Mouse (Mus musculus) forebrain, embryonic 16.5 days (tissue): ENCODE measurements around the gene Calcrl. TPM values are rescaled to one million over a fixed set of nuclear protein-coding genes. Genes with fewer than 3 reads are reported as not detected.
A peak's percentile ranks its signal among the peaks of the same experiment; 100 is the strongest.

Experiments used
- ATAC-seq: fragments of 200-750 bp; cut with Nextera tagmentation; 2 replicates; pipeline ENCODE4 v1.8.0; 2017; ENCODE audit warnings: mild to moderate bottlenecking, moderate library complexity
- H3K27ac ChIP-seq: fragments of 300-500 bp; sonication (generic); 2 replicates; pipeline ENCODE4 v1.5.1; 2014; ENCODE audit warnings: low read length, control low read depth
- H3K27me3 ChIP-seq: fragments of 300-500 bp; sonication (generic); replicated peaks from 2 replicates; pipeline ENCODE4 v1.6.1; 2014; ENCODE audit warnings: low read length; ENCODE audit not compliant: control insufficient read depth, insufficient read depth
- H3K36me3 ChIP-seq: fragments of 300-500 bp; sonication (generic); 2 replicates; pipeline ENCODE4 v1.6.1; 2014; ENCODE audit not compliant: control insufficient read depth, insufficient read depth
- H3K4me1 ChIP-seq: fragments of 300-500 bp; sonication (generic); replicated peaks from 2 replicates; pipeline ENCODE4 v1.6.1; 2014; ENCODE audit warnings: low read length; ENCODE audit not compliant: control insufficient read depth, insufficient read depth
- H3K4me2 ChIP-seq: fragments of 300-500 bp; sonication (generic); 2 replicates; pipeline ENCODE4 v1.6.1; 2014; ENCODE audit warnings: mild to moderate bottlenecking, low read length, control low read depth
- H3K4me3 ChIP-seq: fragments of 300-500 bp; sonication (generic); replicated peaks from 2 replicates; pipeline ENCODE4 v1.5.1; 2014; ENCODE audit warnings: mild to moderate bottlenecking, low read length, control low read depth
- H3K9ac ChIP-seq: fragments of 300-500 bp; sonication (generic); replicated peaks from 2 replicates; pipeline ENCODE4 v1.6.1; 2014; ENCODE audit warnings: low read depth, low read length, control low read depth
- H3K9me3 ChIP-seq: fragments of 300-500 bp; sonication (generic); 2 replicates; pipeline ENCODE4 v1.6.1; 2016; ENCODE audit warnings: low read length; ENCODE audit not compliant: control insufficient read depth
- WGBS: fragments of 180-500 bp; shearing (Covaris S2); extraction: QIAGEN DNeasy Blood & Tissue Kit; methylation state at CpG from one replicate; pipeline ENCODE4 v1.1.7; 2014; 5-methylcytosine and 5-hydroxymethylcytosine counted together
- polyA plus RNA-seq: library from polyadenylated mRNA; unstranded; fragments of >200 nt; fragmentation: Nextera tagmentation; extraction: Ambion mirVana; gene quantifications from 2 replicates; pipeline ENCODE4 v1.2.1, GENCODE M21; 2015

The Calcrl gene
- polyA plus RNA-seq: 5.8 and 8.2 TPM in 2 replicates

GRCm38 (mm10) chr2:84425138-84425537 lies at the start of gene Calcrl:
Calcrl (minus strand) TSS chr2:84425411.
- peak within 1 kb of the TSS; percentile 49; the same call in 1 of the 2 replicates for H3K9ac ChIP-seq
- WGBS: under 1% methylated on average over 10 of the region's 10 CpGs
- H3K4me3 ChIP-seq: peak within 1 kb of the TSS; percentile 33
- no peaks in the 10 kb centered on the region for H3K9me3 ChIP-seq
- no peaks in the 10 kb centered on the region for H3K36me3 ChIP-seq
- H3K27ac ChIP-seq: no peak within 1 kb of the TSS
- no peaks in the 10 kb centered on the region for H3K27me3 ChIP-seq
- H3K4me2 ChIP-seq: peak within 1 kb of the TSS; percentile 52
- H3K4me1 ChIP-seq: no peaks in the 10 kb centered on the region
- ATAC-seq: peak; percentile 63

DNA sequence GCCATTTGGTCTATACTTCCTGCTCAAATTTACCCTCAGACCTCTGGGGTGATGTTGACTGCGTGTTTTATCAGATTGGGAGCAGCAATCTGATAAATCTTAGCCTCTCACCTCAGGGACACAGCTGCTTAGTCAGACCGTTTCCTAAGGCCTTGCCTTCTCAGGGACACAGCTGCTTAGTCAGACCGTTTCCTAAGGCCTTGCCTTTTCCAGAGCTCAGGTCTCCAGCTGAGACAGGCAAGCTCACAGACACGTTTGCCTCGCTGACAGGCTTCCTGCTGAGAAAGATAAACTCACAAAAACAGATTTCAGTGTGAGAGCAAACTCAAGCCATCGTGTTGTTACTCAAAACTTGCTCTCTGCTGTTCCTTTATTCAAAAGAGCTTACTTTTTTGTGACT lies 49.4 kb upstream of the Calcrl start:
- no peak overlapping the region for H3K4me2 ChIP-seq
- no peaks in the 10 kb centered on the region for H3K27me3 ChIP-seq
- H3K4me3 ChIP-seq: no peak overlapping the region
- H3K9ac ChIP-seq: no peak overlapping the region
- WGBS: 12% methylated on average over 6 of the region's 6 CpGs
- H3K27ac ChIP-seq: no peak overlapping the region
- H3K36me3 ChIP-seq: no peaks in the 10 kb centered on the region
- H3K9me3 ChIP-seq: no peaks in the 10 kb centered on the region
- ATAC-seq: no peak
- H3K4me1 ChIP-seq: no peaks in the 10 kb centered on the region

GRCm38 (mm10) chr2:84473941-84474530 lies 48.8 kb upstream of the Calcrl start:
- no peaks in the 10 kb centered on the region for H3K4me1 ChIP-seq
- no peak overlapping the region for H3K4me2 ChIP-seq
- no peak for ATAC-seq
- H3K27me3 ChIP-seq: no peaks in the 10 kb centered on the region
- 80% methylated on average over 14 of the region's 14 CpGs for WGBS
- no peaks in the 10 kb centered on the region; the same call in 1 of the 2 replicates for H3K9me3 ChIP-seq
- no peaks in the 10 kb centered on the region for H3K36me3 ChIP-seq
- no peak overlapping the region for H3K9ac ChIP-seq
- H3K4me3 ChIP-seq: no peak overlapping the region
- H3K27ac ChIP-seq: no peak overlapping the region

GRCm38 (mm10) chr2:84467391-84467790 lies 42.2 kb upstream of the Calcrl start:
- ATAC-seq: no peak
- H3K4me2 ChIP-seq: no peak overlapping the region

GRCm38 (mm10) chr2:84464956-84465355 lies 39.7 kb upstream of the Calcrl start:
- no peak overlapping the region for H3K9ac ChIP-seq
- no peak overlapping the region for H3K4me3 ChIP-seq
- H3K36me3 ChIP-seq: no peaks in the 10 kb centered on the region
- no peaks in the 10 kb centered on the region for H3K4me1 ChIP-seq
- no peak overlapping the region for H3K4me2 ChIP-seq
- H3K27me3 ChIP-seq: no peaks in the 10 kb centered on the region
- no peak overlapping the region for H3K27ac ChIP-seq
- H3K9me3 ChIP-seq: no peaks in the 10 kb centered on the region; the same call in 1 of the 2 replicates
- 58% methylated on average over 7 of the region's 7 CpGs for WGBS
- ATAC-seq: no peak

More at GRCm38 (mm10) chr2:84467391-84467790, 42.2 kb upstream of the Calcrl start:
- no peak overlapping the region for H3K27ac ChIP-seq
- no peaks in the 10 kb centered on the region; the same call in 1 of the 2 replicates for H3K9me3 ChIP-seq
- WGBS: 86% methylated on average over 4 of the region's 4 CpGs
- no peaks in the 10 kb centered on the region for H3K4me1 ChIP-seq
- no peaks in the 10 kb centered on the region for H3K36me3 ChIP-seq
- H3K9ac ChIP-seq: no peak overlapping the region
- no peak overlapping the region for H3K4me3 ChIP-seq
- no peaks in the 10 kb centered on the region for H3K27me3 ChIP-seq

- ATAC-seq: no peak
- Histone ChIP-seq H3K36me3 (no peaks in the 10 kb centered on the region), H3K4me1 (no peaks in the 10 kb centered on the region), H3K27ac (no peak overlapping the region), H3K4me3 (no peak overlapping the region), H3K4me2 (no peak overlapping the region), H3K9me3 (no peaks in the 10 kb centered on the region), H3K9ac (no peak overlapping the region), H3K27me3 (no peaks in the 10 kb centered on the region)
- 94% methylated on average over 3 of the region's 3 CpGs for WGBS
Observed at GRCm38 (mm10) chr2:84462411-84462810, 37.2 kb upstream of the Calcrl start.

- Histone ChIP-seq H3K4me1 (no peaks in the 10 kb centered on the region), H3K9me3 (no peaks in the 10 kb centered on the region), H3K4me3 (no peak overlapping the region), H3K36me3 (no peaks in the 10 kb centered on the region), H3K4me2 (no peak overlapping the region), H3K27me3 (no peaks in the 10 kb centered on the region), H3K9ac (no peak overlapping the region), H3K27ac (no peak overlapping the region)
- ATAC-seq: no peak
- WGBS: 60% methylated on average over 11 of the region's 11 CpGs
Observed at GRCm38 (mm10) chr2:84459651-84460177, 34.5 kb upstream of the Calcrl start.

DNA sequence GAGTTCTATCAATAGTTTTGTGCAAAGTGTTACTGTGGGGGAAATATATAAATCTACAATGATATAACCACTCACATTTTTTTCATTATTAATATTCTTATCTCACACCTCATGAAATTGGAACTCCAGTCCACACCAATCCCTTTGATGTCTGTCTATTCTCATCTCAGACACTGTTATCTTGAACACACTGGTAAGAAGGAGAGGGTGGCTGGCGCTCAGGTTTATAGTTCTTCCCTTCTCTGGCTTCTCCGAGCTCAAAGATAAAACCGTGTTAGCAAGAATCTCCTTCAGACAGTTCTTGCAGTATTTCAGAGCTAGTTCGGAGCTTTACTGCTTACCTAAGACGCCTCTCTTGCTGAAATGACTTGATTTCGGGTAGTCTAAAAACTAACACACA lies 32.0 kb upstream of the Calcrl start:
- 88% methylated on average over 6 of the region's 6 CpGs for WGBS
- Histone ChIP-seq H3K9ac (no peak overlapping the region), H3K4me3 (no peak overlapping the region), H3K9me3 (no peaks in the 10 kb centered on the region), H3K27me3 (no peaks in the 10 kb centered on the region), H3K4me2 (no peak overlapping the region), H3K4me1 (no peaks in the 10 kb centered on the region), H3K36me3 (no peaks in the 10 kb centered on the region), H3K27ac (no peak overlapping the region)
- no peak for ATAC-seq

- WGBS: 5% methylated on average over 5 of the region's 5 CpGs
- Histone ChIP-seq H3K9ac (no peak overlapping the region), H3K4me1 (no peaks in the 10 kb centered on the region), H3K27me3 (no peaks in the 10 kb centered on the region), H3K36me3 (no peaks in the 10 kb centered on the region), H3K27ac (no peak overlapping the region), H3K4me2 (no peak overlapping the region), H3K4me3 (no peak overlapping the region), H3K9me3 (no peaks in the 10 kb centered on the region)
- peak; percentile 89 for ATAC-seq
Observed at GRCm38 (mm10) chr2:84455236-84455799, 30.1 kb upstream of the Calcrl start.
